Mouse (Mus musculus): ENCODE measurements around the gene Uqcr11.

Uqcr11 gene

DNA sequence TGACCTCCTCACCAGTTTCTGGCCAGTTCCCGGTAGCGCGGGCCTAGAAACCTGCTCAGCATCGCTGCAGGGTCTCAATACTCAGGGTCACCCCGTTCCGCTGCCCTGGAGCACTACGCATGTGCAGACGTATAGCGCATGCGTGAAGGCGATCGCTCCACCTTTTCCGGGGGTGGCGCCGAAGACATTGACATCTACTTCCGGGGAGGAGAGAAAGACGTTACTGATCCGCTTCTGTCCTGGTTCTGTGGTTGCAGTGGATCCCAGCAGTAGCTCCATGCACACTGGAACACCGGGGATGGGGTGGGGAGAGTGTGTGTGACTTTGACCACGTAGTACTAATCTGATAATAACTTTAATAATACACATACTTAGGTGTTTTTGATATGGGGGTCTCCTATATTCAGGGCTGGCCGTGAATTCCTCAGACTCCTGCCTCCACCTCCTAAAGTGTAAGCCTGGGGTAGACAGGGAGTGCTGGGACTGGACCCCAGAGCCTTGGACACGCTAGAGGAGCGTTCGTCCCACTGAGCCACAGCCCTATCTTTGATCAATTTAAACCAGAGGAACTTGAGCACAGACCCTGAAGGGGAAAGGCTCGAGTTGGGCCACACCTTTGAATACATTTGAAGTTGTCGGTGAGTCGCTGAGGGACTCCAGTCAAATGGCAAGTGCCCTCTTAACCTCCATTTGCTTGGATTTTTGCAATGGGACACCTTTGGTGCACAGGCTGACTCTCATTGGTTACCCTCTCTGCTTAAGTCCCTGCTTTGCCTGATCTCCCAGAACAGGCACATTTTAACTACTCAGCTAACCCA, at the start of gene Uqcr11:
Uqcr11 (minus strand) TSS at position 147 of the 818 bp plus-strand sequence.
- peak; percentile 90 for DNase-seq (ENCODE audit: low spot score)

GRCm38 (mm10) chr10:80455697-80456096, 49.1 kb upstream of the Uqcr11 start:
- DNase-seq (ENCODE audit: low spot score) = no peak

DNA sequence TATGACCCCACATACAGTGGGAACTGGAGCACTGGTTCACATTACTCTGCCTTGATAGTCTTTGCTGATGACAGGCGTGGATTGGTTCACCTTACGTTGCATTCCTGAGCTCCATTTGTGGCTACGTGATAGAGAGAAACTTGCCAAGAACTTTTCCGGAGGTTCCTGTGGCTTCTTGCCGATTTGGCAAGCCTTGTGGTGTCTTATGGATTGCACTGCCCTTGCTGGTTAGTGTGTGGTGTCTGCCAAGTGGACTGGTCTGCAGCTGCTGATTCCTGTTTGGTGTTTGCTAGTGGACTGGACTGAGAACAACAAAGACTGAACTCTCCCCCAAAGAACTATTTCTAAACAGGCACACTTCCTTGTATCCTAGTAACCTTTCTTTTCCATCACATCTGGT, 48.2 kb upstream of the Uqcr11 start:
- DNase-seq (ENCODE audit: low spot score) = no peak

- no peak for DNase-seq (ENCODE audit: low spot score)
Observed at GRCm38 (mm10) chr10:80453601-80454000, 47.0 kb upstream of the Uqcr11 start.

- DNase-seq (ENCODE audit: low spot score) = peak; percentile 49
Observed at GRCm38 (mm10) chr10:80450599-80450998, 44.0 kb upstream of the Uqcr11 start.

DNA sequence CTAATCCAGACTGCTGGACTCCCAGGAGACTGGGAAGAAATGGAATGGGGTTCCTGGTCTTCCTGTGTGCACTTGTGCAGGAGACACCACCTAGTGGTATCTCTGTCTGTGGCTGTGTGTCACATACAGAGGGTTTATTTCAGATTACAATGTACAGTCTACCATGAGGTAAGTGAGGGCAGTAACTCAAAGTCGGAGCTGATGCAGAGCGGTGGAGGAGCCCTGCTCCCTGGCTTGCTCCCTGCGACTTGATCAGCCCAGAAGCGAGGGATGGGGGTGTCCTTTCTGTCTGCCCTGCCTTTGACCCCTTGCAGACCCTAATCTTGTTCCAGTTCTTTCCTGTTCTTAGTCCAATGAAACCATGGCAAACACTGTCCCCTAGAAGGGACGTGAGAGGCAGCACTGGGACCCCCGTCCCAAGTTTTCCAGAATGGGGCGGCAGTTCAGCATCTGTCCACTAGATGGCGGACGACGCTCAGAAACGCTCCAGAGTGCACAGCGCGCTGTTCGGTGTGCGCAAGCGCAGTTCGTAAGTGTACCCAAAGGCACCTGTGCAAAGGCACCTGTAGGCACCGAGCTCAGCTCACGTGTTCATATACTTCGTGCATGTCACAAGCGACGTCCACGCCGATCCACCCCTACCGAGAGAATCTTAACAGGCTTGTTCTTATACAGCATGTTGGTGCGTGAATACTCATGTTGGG, 39.4 kb upstream of the Uqcr11 start:
- DNase-seq (ENCODE audit: low spot score) = peak; percentile 78

GRCm38 (mm10) chr10:80445052-80445451, 38.4 kb upstream of the Uqcr11 start:
- DNase-seq (ENCODE audit: low spot score) = no peak

DNA sequence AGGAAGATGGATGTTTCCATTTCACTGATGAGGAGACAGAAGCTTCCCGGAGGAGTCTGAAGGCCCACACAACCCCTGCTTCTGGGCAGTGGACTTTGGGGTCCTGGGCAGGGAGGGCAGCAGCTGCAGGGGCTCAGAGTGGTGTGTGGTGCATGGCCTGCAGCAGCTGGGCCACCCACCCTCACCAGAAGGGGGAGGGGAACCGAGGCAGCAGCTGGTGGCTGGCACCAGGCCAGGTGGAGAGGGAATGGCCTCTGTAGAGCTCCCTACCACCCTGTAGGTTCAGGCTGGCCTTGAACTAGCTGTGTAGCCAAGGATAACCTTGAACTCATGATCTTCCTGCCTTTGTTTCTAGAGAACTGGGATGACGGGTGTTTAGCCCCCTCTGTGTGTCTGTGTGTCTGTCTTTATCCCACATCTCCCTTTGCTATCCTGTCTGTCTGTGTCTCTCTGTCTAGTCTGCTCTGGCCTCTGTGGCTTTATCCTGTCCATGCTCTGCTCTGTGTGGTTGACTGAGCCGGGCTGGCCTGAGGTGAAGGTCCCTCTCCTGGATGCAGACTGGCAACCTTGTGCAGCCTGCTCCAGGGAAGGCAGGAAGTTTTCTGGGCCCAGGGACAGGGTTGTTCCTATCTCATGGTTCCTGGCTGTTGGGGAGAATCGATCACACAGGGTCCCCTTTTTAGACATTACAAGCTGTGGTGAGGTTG, 37.9 kb upstream of the Uqcr11 start:
- DNase-seq (ENCODE audit: low spot score) = no peak

DNA sequence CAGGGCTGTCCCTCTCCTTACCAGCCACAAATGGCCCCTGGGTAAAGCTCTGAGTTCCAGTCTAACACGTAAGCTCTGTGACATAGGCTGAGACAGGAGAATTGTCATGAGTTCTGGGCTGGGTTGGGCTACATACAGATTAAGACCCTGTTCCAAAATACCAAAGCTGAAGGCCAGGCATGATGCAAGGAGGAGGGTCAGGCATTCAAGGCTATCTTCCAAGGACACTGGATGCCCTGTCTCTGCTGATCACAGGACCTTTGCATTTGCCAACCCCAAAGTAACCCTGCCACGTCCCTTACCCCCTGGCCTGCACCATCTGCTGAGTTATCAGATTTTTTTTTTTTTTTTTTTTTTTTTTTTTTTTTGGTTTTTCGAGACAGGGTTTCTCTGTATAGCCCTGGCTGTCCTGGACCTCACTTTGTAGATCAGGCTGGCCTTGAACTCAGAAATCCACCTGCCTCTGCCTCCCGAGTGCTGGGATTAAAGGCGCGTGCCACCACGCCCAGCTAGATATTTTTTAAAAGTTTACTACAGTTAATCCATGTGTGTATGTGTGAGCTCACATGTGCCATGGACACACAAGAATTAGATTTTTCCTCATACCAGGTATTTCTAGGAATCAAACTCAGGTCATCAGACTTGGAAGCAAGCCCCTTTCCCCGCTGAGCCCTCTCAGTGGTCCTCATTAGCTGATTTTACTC, 37.1 kb upstream of the Uqcr11 start:
- no peak for DNase-seq (ENCODE audit: low spot score)

- DNase-seq (ENCODE audit: low spot score) = no peak
Observed at GRCm38 (mm10) chr10:80442989-80443388, 36.4 kb upstream of the Uqcr11 start.

DNA sequence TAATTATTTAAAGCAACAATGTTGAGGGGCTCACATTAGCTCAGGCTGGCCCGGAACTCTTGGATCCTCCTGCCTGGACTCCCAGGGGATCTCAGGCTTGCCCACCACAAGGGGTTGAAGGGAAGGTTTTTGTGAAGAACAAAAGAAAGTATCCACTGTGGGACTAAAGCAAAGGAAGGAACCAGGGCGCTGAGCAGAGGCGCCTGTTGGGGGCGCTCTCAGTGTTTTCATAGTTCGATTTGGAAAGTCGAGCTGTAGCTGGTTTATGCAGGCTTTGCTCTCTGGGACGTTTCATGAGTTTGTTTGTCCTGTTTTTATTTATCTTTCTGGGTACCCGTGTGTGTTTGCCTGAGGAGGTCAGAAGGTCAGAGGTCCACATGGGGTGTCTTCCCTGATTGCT, 35.0 kb upstream of the Uqcr11 start:
- DNase-seq (ENCODE audit: low spot score) = no peak

GRCm38 (mm10) chr10:80440031-80440430, 33.4 kb upstream of the Uqcr11 start:
- DNase-seq (ENCODE audit: low spot score) = no peak

- DNase-seq (ENCODE audit: low spot score) = no peak
Observed at GRCm38 (mm10) chr10:80437973-80438372, 31.3 kb upstream of the Uqcr11 start.

- DNase-seq (ENCODE audit: low spot score) = no peak
Observed at GRCm38 (mm10) chr10:80436276-80436675, 29.6 kb upstream of the Uqcr11 start.

GRCm38 (mm10) chr10:80435764-80436163, 29.1 kb upstream of the Uqcr11 start:
- peak; percentile 66 for DNase-seq (ENCODE audit: low spot score)

- no peak for DNase-seq (ENCODE audit: low spot score)
Observed at GRCm38 (mm10) chr10:80434823-80435222, 28.2 kb upstream of the Uqcr11 start.

DNA sequence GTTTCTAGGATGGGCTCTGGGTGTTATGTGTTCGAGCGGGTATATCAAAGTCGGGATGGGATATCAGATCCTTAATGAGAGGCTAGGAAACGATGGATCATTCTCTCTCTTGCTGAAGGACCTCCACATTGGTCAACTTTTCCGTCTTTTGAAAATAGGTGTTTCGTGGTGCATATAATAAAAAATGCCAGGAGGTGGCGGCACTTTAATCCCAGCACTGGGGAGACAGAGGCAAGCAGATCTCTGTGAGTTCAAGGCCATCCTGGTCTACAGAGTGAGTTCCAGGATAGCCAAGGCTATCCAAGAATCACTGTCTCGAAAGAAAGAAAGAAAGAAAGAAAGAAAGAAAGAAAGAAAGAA, 27.6 kb upstream of the Uqcr11 start:
- no peak for DNase-seq (ENCODE audit: low spot score)

DNA sequence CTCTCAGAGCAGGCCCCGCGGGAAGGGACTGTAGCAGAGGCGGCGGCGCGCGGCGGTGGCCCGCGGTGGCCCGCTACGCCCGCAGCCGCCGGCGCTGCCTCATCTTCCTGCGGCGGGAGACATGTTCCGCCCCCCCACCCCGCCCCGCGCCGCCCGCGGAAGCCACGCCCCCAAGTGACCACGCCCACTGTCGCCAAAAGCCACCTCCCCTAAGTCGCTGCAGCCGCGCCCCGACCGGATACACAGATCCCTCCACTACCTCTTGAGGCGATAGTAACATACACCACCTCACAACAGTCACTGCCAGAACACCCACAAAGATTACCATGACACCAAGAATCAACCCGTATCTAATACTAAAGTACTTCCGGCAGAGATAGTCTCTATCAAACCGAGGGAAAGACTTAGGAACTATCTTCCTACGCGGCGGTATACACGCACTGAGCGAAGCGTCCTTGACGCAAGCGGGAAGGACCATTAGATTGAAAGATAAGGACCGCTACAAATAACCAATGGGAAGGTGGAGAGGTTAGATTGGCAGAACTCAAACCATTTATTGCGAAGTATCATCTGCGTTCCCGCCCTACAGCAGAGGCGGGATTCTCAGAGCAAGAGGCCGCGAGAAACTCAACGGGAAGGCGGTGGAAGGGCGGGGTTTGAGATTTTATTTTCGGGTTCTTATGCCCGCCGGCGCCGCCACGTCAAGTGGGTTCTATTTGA, 27.0 kb upstream of the Uqcr11 start, which contains the start of gene Tcf3:
Tcf3 (minus strand) TSS at position 135 of the 720 bp plus-strand sequence.
- peak; percentile 95 for DNase-seq (ENCODE audit: low spot score)

DNA sequence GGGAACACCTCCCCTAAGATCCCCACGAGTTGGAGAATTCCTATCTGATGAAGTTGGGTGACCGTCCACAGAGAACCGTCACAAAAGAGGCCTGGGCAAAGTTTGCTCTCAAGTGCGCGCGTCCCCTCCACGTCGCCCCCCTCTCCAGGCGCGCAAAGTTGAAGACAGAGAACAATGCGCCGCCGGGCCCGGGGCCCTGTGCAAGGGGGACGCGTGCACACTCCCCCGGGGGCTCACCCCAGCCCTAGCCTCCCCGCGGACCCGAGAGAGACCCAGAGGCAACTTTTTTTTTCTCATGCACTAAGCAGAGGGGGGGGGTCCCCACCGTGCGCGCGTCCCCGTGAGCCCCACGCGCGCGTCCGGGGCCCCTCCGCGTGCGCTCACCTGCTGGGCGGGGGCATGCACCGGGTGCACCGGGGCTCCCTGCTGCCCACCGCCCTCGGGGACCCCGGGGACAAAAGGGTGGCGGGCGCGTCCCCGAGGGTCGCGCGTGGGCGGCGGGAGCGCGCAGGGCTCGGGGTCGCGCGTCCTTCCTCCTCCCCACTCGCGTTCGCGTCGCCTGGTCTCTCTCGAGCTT, 26.4 kb upstream of the Uqcr11 start:
- DNase-seq (ENCODE audit: low spot score) = no peak

DNA sequence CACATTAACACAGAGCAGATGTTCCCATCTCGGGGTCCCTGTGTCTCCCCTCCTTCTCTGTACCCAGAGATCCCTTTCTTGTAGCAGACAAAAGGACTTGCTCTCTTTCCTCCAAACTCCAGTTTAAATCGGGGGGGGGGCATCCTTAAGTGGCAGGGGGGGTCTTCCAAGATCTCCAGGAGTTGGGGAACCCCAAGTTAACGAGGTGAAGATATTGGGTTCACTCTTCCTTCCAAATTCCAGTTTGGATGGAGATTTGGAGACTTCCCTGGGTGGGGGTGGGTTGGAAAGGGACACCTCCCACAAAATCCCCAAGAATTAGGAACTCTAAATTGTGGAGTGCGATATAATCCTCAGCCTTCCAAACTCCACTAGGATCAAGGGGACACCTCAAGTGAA, 25.8 kb upstream of the Uqcr11 start:
- no peak for DNase-seq (ENCODE audit: low spot score)
